ENCODE assay signal across 26 mouse cellular contexts in the genomic region with DNA sequence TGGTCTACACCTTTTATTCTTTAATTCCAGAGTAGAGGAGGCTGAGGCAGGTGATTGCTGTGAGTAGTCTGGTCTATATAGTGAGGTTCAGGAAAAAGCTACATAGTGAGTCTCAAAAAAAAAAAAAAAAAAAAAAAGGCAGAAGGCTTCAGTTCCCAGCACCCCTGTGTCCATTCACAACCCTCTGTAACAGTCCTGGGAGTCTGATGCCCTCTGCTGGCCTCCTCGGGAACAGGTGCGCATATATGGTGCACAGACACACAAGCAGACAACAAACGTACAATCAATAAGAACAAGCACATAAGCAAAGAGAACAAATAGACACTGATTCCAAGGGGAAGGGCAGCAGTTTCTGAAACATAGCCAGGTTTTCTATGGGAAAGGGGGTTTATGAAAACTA. TPM values are rescaled to one million over a fixed set of nuclear protein-coding genes. Genes with fewer than 3 reads are reported as not detected.
DNase-seq lines count a peak whose midpoint lies in the region; ATAC-seq and TF ChIP-seq lines count a peak whose summit lies in the region.
"Had no signal": no experiment of that assay in that cellular context is flagged by ENCODE, and none has a peak within 500 bp of the region (broad histone marks: within the 10 kb centered on the region; RNA-seq: fewer than 3 reads in every experiment).

No protein-coding gene starts in this region.

- no peaks in the 10 kb centered on the region for H3K36me3 ChIP-seq in hindbrain, postnatal 0 days (ENCODE audit: insufficient read depth, low read length)
- no peaks in the 10 kb centered on the region for H3K36me3 ChIP-seq in hindbrain, embryonic 13.5 days
- no peaks in the 10 kb centered on the region for H3K36me3 ChIP-seq in liver, postnatal 0 days (replicated peaks; ENCODE audit: insufficient read depth, low read length)
- no peaks in the 10 kb centered on the region for H3K36me3 ChIP-seq in liver, embryonic 12.5 days
- no peaks in the 10 kb centered on the region for H3K36me3 ChIP-seq in E14TG2a.4 (ENCODE audit: insufficient read depth, low read length)
- H3K36me3 ChIP-seq in embryonic facial prominence, embryonic 10.5 days (replicated peaks): no peaks in the 10 kb centered on the region
- H3K36me3 ChIP-seq: heart, embryonic 10.5 days; heart, embryonic 15.5 days; limb, embryonic 10.5 days; limb, embryonic 15.5 days; lung, embryonic 15.5 days; midbrain, embryonic 13.5 days had no signal

- 0 out of 2 replicates have a peak, but pooled peaks have one; percentile 8 for TF ChIP-seq CTCF in hindbrain, postnatal 0 days (IDR thresholded peaks at IDR 0.05; ENCODE audit: low read depth)
- 0 out of 2 replicates have a peak, but pooled peaks have one; percentile 14 for TF ChIP-seq CTCF in liver, postnatal 0 days (IDR thresholded peaks at IDR 0.05; ENCODE audit: low read depth)
- peak; percentile 82 for TF ChIP-seq CTCF in E14TG2a.4 (conservative IDR thresholded peaks at IDR 0.05; ENCODE audit: low read length)

- no peak for TF ChIP-seq EP300 in liver, postnatal 0 days (IDR thresholded peaks at IDR 0.05; ENCODE audit: low read depth)

- H3K4me3 ChIP-seq in hindbrain, postnatal 0 days (ENCODE audit: low read length): no peak overlapping the region
- H3K4me3 ChIP-seq in hindbrain, embryonic 13.5 days: no peak overlapping the region
- no peak overlapping the region for H3K4me3 ChIP-seq in liver, postnatal 0 days (ENCODE audit: low read depth, low read length)
- no peak overlapping the region for H3K4me3 ChIP-seq in liver, embryonic 12.5 days
- H3K4me3 ChIP-seq in E14TG2a.4 (replicated peaks; ENCODE audit: low read length): no peak overlapping the region
- no peak overlapping the region for H3K4me3 ChIP-seq in embryonic facial prominence, embryonic 10.5 days
- H3K4me3 ChIP-seq: heart, embryonic 10.5 days; heart, embryonic 15.5 days; limb, embryonic 10.5 days; limb, embryonic 15.5 days; lung, embryonic 15.5 days; megakaryocyte, embryonic 14.5 days; midbrain, embryonic 13.5 days had no signal

- H3K9me3 ChIP-seq in hindbrain, postnatal 0 days (ENCODE audit: low read length): no peaks in the 10 kb centered on the region
- no peaks in the 10 kb centered on the region for H3K9me3 ChIP-seq in hindbrain, embryonic 13.5 days
- H3K9me3 ChIP-seq in liver, postnatal 0 days (ENCODE audit: low read length): no peaks in the 10 kb centered on the region
- H3K9me3 ChIP-seq in liver, embryonic 12.5 days (replicated peaks): no peaks in the 10 kb centered on the region
- no peaks in the 10 kb centered on the region for H3K9me3 ChIP-seq in E14TG2a.4 (ENCODE audit: low read length)
- no peaks in the 10 kb centered on the region for H3K9me3 ChIP-seq in embryonic facial prominence, embryonic 10.5 days
- H3K9me3 ChIP-seq: heart, embryonic 10.5 days; heart, embryonic 15.5 days; limb, embryonic 10.5 days; limb, embryonic 15.5 days; lung, embryonic 15.5 days; midbrain, embryonic 13.5 days had no signal

- 97% methylated on average over 3 of the region's 3 CpGs for WGBS in hindbrain, postnatal 0 days
- 92% methylated on average over 3 of the region's 3 CpGs for WGBS in hindbrain, embryonic 13.5 days
- whole genome bisulfite sequencing in liver, postnatal 0 days (ENCODE audit: insufficient replicate concordance): 96% methylated on average over 3 of the region's 3 CpGs
- WGBS in liver, embryonic 12.5 days (ENCODE audit: insufficient replicate concordance): 88% methylated on average over 3 of the region's 3 CpGs
- 93% methylated on average over 3 of the region's 3 CpGs for WGBS in embryonic facial prominence, embryonic 10.5 days

- no peaks in the 10 kb centered on the region for H3K4me1 ChIP-seq in hindbrain, postnatal 0 days (ENCODE audit: insufficient read depth, low read length)
- H3K4me1 ChIP-seq in hindbrain, embryonic 13.5 days (replicated peaks): no peaks in the 10 kb centered on the region
- H3K4me1 ChIP-seq in liver, postnatal 0 days (ENCODE audit: insufficient read depth): no peaks in the 10 kb centered on the region
- H3K4me1 ChIP-seq in liver, embryonic 12.5 days: no peaks in the 10 kb centered on the region
- no peaks in the 10 kb centered on the region for H3K4me1 ChIP-seq in E14TG2a.4 (replicated peaks; ENCODE audit: low read depth, low read length)
- H3K4me1 ChIP-seq in embryonic facial prominence, embryonic 10.5 days: no peaks in the 10 kb centered on the region
- H3K4me1 ChIP-seq: heart, embryonic 10.5 days; limb, embryonic 10.5 days; midbrain, embryonic 13.5 days had no signal

- ATAC-seq in hindbrain, postnatal 0 days: no peak
- no peak for ATAC-seq in hindbrain, embryonic 13.5 days (ENCODE audit: low FRiP score)
- ATAC-seq in liver, postnatal 0 days: no peak
- no peak for ATAC-seq in liver, embryonic 12.5 days
- ATAC-seq: forebrain, embryonic 14.5 days; intestine, embryonic 16.5 days; midbrain, embryonic 13.5 days had no signal

- no peak overlapping the region for H3K27ac ChIP-seq in hindbrain, postnatal 0 days
- no peak overlapping the region for H3K27ac ChIP-seq in hindbrain, embryonic 13.5 days
- H3K27ac ChIP-seq in liver, postnatal 0 days (ENCODE audit: low read depth): no peak overlapping the region
- no peak overlapping the region for H3K27ac ChIP-seq in liver, embryonic 12.5 days
- H3K27ac ChIP-seq in embryonic facial prominence, embryonic 10.5 days (replicated peaks): no peak overlapping the region
- H3K27ac ChIP-seq: heart, embryonic 10.5 days; heart, embryonic 15.5 days; limb, embryonic 10.5 days; limb, embryonic 15.5 days; lung, embryonic 15.5 days; midbrain, embryonic 13.5 days had no signal

- H3K9ac ChIP-seq in hindbrain, postnatal 0 days (replicated peaks; ENCODE audit: low read length): no peak overlapping the region
- H3K9ac ChIP-seq in hindbrain, embryonic 13.5 days: no peak overlapping the region
- no peak overlapping the region for H3K9ac ChIP-seq in liver, postnatal 0 days (replicated peaks)
- H3K9ac ChIP-seq in liver, embryonic 12.5 days: no peak overlapping the region
- H3K9ac ChIP-seq: heart, embryonic 15.5 days; limb, embryonic 15.5 days; lung, embryonic 15.5 days; midbrain, embryonic 13.5 days had no signal

- H3K27me3 ChIP-seq in hindbrain, postnatal 0 days (ENCODE audit: insufficient read depth, low read length): no peaks in the 10 kb centered on the region
- H3K27me3 ChIP-seq in hindbrain, embryonic 13.5 days: 0 out of 2 replicates have a peak, but pooled peaks cover 2% of the 10 kb centered on the region
- H3K27me3 ChIP-seq in liver, postnatal 0 days (ENCODE audit: insufficient read depth, low read length): no peaks in the 10 kb centered on the region
- no peaks in the 10 kb centered on the region; the same call in 1 of the 2 replicates for H3K27me3 ChIP-seq in liver, embryonic 12.5 days (replicated peaks)
- no peaks in the 10 kb centered on the region for H3K27me3 ChIP-seq in E14TG2a.4 (ENCODE audit: insufficient read depth, low read length)
- no peaks in the 10 kb centered on the region for H3K27me3 ChIP-seq in embryonic facial prominence, embryonic 10.5 days (replicated peaks; ENCODE audit: low read depth, poor library complexity, severe bottlenecking)
- H3K27me3 ChIP-seq: CH12.LX; heart, embryonic 15.5 days; limb, embryonic 15.5 days; lung, embryonic 15.5 days; midbrain, embryonic 13.5 days had no signal

- H3K4me2 ChIP-seq in hindbrain, postnatal 0 days (ENCODE audit: low read depth, low read length): no peak overlapping the region
- no peak overlapping the region for H3K4me2 ChIP-seq in hindbrain, embryonic 13.5 days
- no peak overlapping the region for H3K4me2 ChIP-seq in liver, postnatal 0 days (ENCODE audit: low read depth, low read length)
- H3K4me2 ChIP-seq in liver, embryonic 12.5 days: no peak overlapping the region
- H3K4me2 ChIP-seq: heart, embryonic 15.5 days; limb, embryonic 15.5 days; lung, embryonic 15.5 days; midbrain, embryonic 13.5 days had no signal

- DNase-seq in hindbrain, postnatal 0 days (ENCODE audit: low spot score): no peak
- DNase-seq in liver, postnatal 0 days: no peak
- DNase-seq in R1 (ENCODE audit: low read depth, low spot score): peak; percentile 75
- no peak for DNase-seq in adrenal gland, adult 8-10 months
- DNase-seq in embryonic facial prominence, embryonic 10.5 days (ENCODE audit: low spot score): no peak
- DNase-seq: adrenal gland, postnatal 14 days; cerebellum, adult 18-20 months; cerebellum, postnatal 14 days; gastrocnemius, postnatal 25 days; heart, adult 11 months; kidney, adult 8-10 months; thymus, postnatal 14 days had no signal

RNA-seq across cellular contexts. Expression of a gene that starts 29.4 kb away (rescaled TPM):
- total RNA-seq in hindbrain, postnatal 0 days (2014; rRNA removed): 1.9 and 8.8 TPM in 2 replicates
- 8.5 and 11.4 TPM in 2 replicates for polyA plus RNA-seq in hindbrain, postnatal 0 days (2015; fragmentation: Nextera tagmentation; extraction: Ambion mirVana)
- polyA plus RNA-seq in hindbrain, embryonic 13.5 days (2015; fragmentation: Nextera tagmentation; extraction: Ambion mirVana): 2.7 and 2.8 TPM in 2 replicates
- 0.47 and 0.91 TPM in 2 replicates for polyA plus RNA-seq in liver, postnatal 0 days (2015; fragmentation: Nextera tagmentation; extraction: Ambion mirVana)
- not detected in 2 replicates for polyA plus RNA-seq in liver, embryonic 12.5 days (2016; fragmentation: Nextera tagmentation; extraction: Ambion mirVana)
- total RNA-seq in adrenal gland, adult 8-10 months (2022): 100 to 1,000 TPM in 1 of 4 experiments, 10 to 100 TPM in 3; 51.6 to 101 (median 76.5) TPM
- 0.24 TPM in 1 of 2 replicates, not detected in the other for polyA plus RNA-seq in embryonic facial prominence, embryonic 10.5 days (2016; fragmentation: Nextera tagmentation; extraction: Ambion mirVana)
- total RNA-seq: monocyte, adult 5-6 weeks had no signal
- polyA plus RNA-seq: heart, embryonic 10.5 days had no signal

RNA-seq across cellular contexts. Expression of a gene that starts 55.1 kb away (rescaled TPM):
- 76.2 and 81.0 TPM in 2 replicates for total RNA-seq in hindbrain, postnatal 0 days (2014; rRNA removed)
- 32.9 TPM in 2 replicates for polyA plus RNA-seq in hindbrain, postnatal 0 days (2015; fragmentation: Nextera tagmentation; extraction: Ambion mirVana)
- polyA plus RNA-seq in hindbrain, embryonic 13.5 days (2015; fragmentation: Nextera tagmentation; extraction: Ambion mirVana): 19.0 and 20.4 TPM in 2 replicates
- 0.95 and 1.2 TPM in 2 replicates for polyA plus RNA-seq in liver, postnatal 0 days (2015; fragmentation: Nextera tagmentation; extraction: Ambion mirVana)
- 3.7 and 3.9 TPM in 2 replicates for polyA plus RNA-seq in liver, embryonic 12.5 days (2016; fragmentation: Nextera tagmentation; extraction: Ambion mirVana)
- 10 to 100 TPM; 19.5 to 28.8 (median 25.1) TPM for total RNA-seq in adrenal gland, adult 8-10 months (2022)
- polyA plus RNA-seq in embryonic facial prominence, embryonic 10.5 days (2016; fragmentation: Nextera tagmentation; extraction: Ambion mirVana): 6.6 and 7.2 TPM in 2 replicates

Comparison
In these comparisons a context has a peak if more than half of its experiments do, and no peak if none do; other contexts are left out.
1. CTCF ChIP-seq: peak in every context shown above with its lines; median percentile 82 in E14TG2a.4; 14 in liver, postnatal 0 days; 8 in hindbrain, postnatal 0 days.